Mouse (Mus musculus) brain, embryonic 14.5 days (tissue): ENCODE results near the gene Tmbim6.

Experiments used
- CTCF ChIP-seq: fragments of 200-500 bp; IDR thresholded peaks from 2 replicates; pipeline ENCODE4 v1.5.1; 2012; ENCODE audit warnings: inconsistent platforms, mild to moderate bottlenecking, moderate library complexity, borderline replicate concordance; ENCODE audit not compliant: insufficient read depth, insufficient read length; ENCODE audit errors: extremely low read depth
- POLR2A ChIP-seq: fragments of 200-500 bp; IDR thresholded peaks from 2 replicates; pipeline ENCODE4 v1.6.1; 2012; ENCODE audit warnings: mild to moderate bottlenecking, inconsistent platforms, borderline replicate concordance; ENCODE audit not compliant: poor library complexity, insufficient read depth, insufficient read length, severe bottlenecking; ENCODE audit errors: extremely low read depth

DNA sequence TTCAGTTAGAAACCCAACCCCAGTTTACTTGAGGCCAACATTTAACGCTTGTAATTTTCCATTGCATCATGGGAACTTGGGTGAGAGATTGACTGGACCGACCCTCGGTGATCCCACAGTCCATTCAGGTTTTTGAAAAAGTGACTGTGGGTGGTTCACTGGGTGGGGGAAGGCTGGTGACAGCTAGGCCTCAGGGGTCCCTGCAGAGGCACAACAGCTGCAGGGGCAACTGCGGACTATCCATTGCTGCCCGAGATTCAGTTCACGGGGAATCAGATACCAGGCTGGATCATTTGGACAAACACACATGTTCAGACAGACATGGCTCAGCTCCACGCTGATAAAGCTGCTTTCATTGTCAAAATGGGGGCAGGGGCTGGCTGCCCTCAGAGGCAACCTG lies 38.8 kb downstream of the Tmbim6 start:
- TF ChIP-seq POLR2A (no peak), CTCF (no peak)
